Mouse (Mus musculus): ENCODE data around the gene Rbm39. TPM values are rescaled to one million over a fixed set of nuclear protein-coding genes. Genes with fewer than 3 reads are reported as not detected.

Rbm39 gene
- polyA plus RNA-seq, 1 experiment from 2014 or later, result 773 TPM

Other genes with a start within 250 kb of the Rbm39 start
- 61.3 and 71.5 TPM in 2 replicates for gene Uqcc1, start 249.9 kb downstream of the Rbm39 start, polyA plus RNA-seq (2016; fragmentation: Nextera tagmentation; extraction: Ambion mirVana)
- 0.28 TPM in 1 of 2 replicates, not detected in the other for gene Gm15557, start 239.5 kb downstream of the Rbm39 start, polyA plus RNA-seq (2016; fragmentation: Nextera tagmentation; extraction: Ambion mirVana)
- gene Gdf5, start 234.9 kb downstream of the Rbm39 start, polyA plus RNA-seq (2016; fragmentation: Nextera tagmentation; extraction: Ambion mirVana), result 5.6 and 10.5 TPM in 2 replicates
- gene Cep250, start 223.8 kb downstream of the Rbm39 start, polyA plus RNA-seq (2016; fragmentation: Nextera tagmentation; extraction: Ambion mirVana), result 33.3 and 35.2 TPM in 2 replicates
- gene 6430550D23Rik, start 172.3 kb downstream of the Rbm39 start, polyA plus RNA-seq (2016; fragmentation: Nextera tagmentation; extraction: Ambion mirVana), result 2.0 and 2.3 TPM in 2 replicates
- 199 and 220 TPM in 2 replicates for gene Ergic3, start 172.2 kb downstream of the Rbm39 start, polyA plus RNA-seq (2016; fragmentation: Nextera tagmentation; extraction: Ambion mirVana)
- gene Fer1l4, start 127.3 kb downstream of the Rbm39 start, polyA plus RNA-seq (2016; fragmentation: Nextera tagmentation; extraction: Ambion mirVana), result 0.05 and 0.08 TPM in 2 replicates
- 6.0 and 6.9 TPM in 2 replicates for gene Spag4, start 115.1 kb downstream of the Rbm39 start, polyA plus RNA-seq (2016; fragmentation: Nextera tagmentation; extraction: Ambion mirVana)
- 64.9 and 68.6 TPM in 2 replicates for gene Cpne1, start 68.3 kb downstream of the Rbm39 start, polyA plus RNA-seq (2016; fragmentation: Nextera tagmentation; extraction: Ambion mirVana)
- 38.7 and 43.0 TPM in 2 replicates for gene Rbm12, start 68.3 kb downstream of the Rbm39 start, polyA plus RNA-seq (2016; fragmentation: Nextera tagmentation; extraction: Ambion mirVana)
- gene Gm28036, start 53.1 kb downstream of the Rbm39 start, polyA plus RNA-seq (2016; fragmentation: Nextera tagmentation; extraction: Ambion mirVana), result 16.8 and 17.6 TPM in 2 replicates
- gene Romo1, start 36.2 kb downstream of the Rbm39 start, polyA plus RNA-seq (2016; fragmentation: Nextera tagmentation; extraction: Ambion mirVana), result 428 and 448 TPM in 2 replicates
- 30.7 and 34.2 TPM in 2 replicates for gene Nfs1, start 36.1 kb downstream of the Rbm39 start, polyA plus RNA-seq (2016; fragmentation: Nextera tagmentation; extraction: Ambion mirVana)
- 82.0 and 85.6 TPM in 2 replicates for gene Phf20, start 16.2 kb upstream of the Rbm39 start, polyA plus RNA-seq (2016; fragmentation: Nextera tagmentation; extraction: Ambion mirVana)
- gene Cnbd2, start 132.1 kb upstream of the Rbm39 start, polyA plus RNA-seq (2016; fragmentation: Nextera tagmentation; extraction: Ambion mirVana), result 5.1 and 5.6 TPM in 2 replicates
- 106 and 119 TPM in 2 replicates for gene Scand1, start 132.5 kb upstream of the Rbm39 start, polyA plus RNA-seq (2016; fragmentation: Nextera tagmentation; extraction: Ambion mirVana)
- gene Epb41l1, start 240.7 kb upstream of the Rbm39 start, polyA plus RNA-seq (2016; fragmentation: Nextera tagmentation; extraction: Ambion mirVana), result 3.6 TPM in 2 replicates

All from embryonic facial prominence, embryonic 12.5 days (tissue).